Mouse (Mus musculus) heart, embryonic 13.5 days (tissue): ENCODE measurements around the gene Arhgef3. TPM values are rescaled to one million over a fixed set of nuclear protein-coding genes. Genes with fewer than 3 reads are reported as not detected.
A peak's percentile ranks its signal among the peaks of the same experiment; 100 is the strongest.
"Not testable (repeated sequence)": the region's sequence is repeated elsewhere in the genome, so short reads cannot be mapped to it uniquely, and the experiment has no call there.

ENCODE experiments used
- ATAC-seq: fragments of 200-750 bp; cut with Nextera tagmentation; 2 replicates; pipeline ENCODE4 v1.8.0; 2017; ENCODE audit warnings: moderate TSS enrichment; ENCODE audit not compliant: insufficient number of reproducible peaks, low FRiP score, low TSS enrichment; ENCODE audit errors: extremely low read depth
- H3K27ac ChIP-seq: fragments of 300-500 bp; sonication (generic); replicated peaks from 2 replicates; pipeline ENCODE4 v1.5.1; 2015; ENCODE audit warnings: moderate library complexity, mild to moderate bottlenecking, inconsistent platforms
- H3K27me3 ChIP-seq: fragments of 300-500 bp; sonication (generic); replicated peaks from 2 replicates; pipeline ENCODE4 v1.6.1; 2015; ENCODE audit warnings: mild to moderate bottlenecking, inconsistent platforms
- H3K36me3 ChIP-seq: fragments of 300-500 bp; sonication (generic); 2 replicates; pipeline ENCODE4 v1.6.1; 2015; ENCODE audit warnings: mild to moderate bottlenecking, inconsistent platforms
- H3K4me1 ChIP-seq: fragments of 300-500 bp; sonication (generic); 2 replicates; pipeline ENCODE4 v1.6.1; 2015; ENCODE audit warnings: inconsistent platforms
- H3K4me2 ChIP-seq: fragments of 300-500 bp; sonication (generic); 2 replicates; pipeline ENCODE4 v1.6.1; 2015; ENCODE audit warnings: inconsistent platforms, mild to moderate bottlenecking, moderate library complexity
- H3K4me3 ChIP-seq: fragments of 300-500 bp; sonication (generic); 2 replicates; pipeline ENCODE4 v1.5.1; 2015; ENCODE audit warnings: moderate library complexity, mild to moderate bottlenecking, inconsistent platforms
- H3K9ac ChIP-seq: fragments of 300-500 bp; sonication (generic); 2 replicates; pipeline ENCODE4 v1.6.1; 2015; ENCODE audit warnings: inconsistent platforms, mild to moderate bottlenecking, moderate library complexity
- H3K9me3 ChIP-seq: fragments of 300-500 bp; sonication (generic); 2 replicates; pipeline ENCODE4 v1.6.1; 2016; ENCODE audit warnings: inconsistent platforms
- WGBS: fragments of 180-500 bp; shearing (Covaris S2); methylation state at CpG from one replicate; pipeline ENCODE4 v1.1.7; 2015; ENCODE audit warnings: mixed read lengths; 5-methylcytosine and 5-hydroxymethylcytosine counted together
- polyA plus RNA-seq: library from polyadenylated mRNA; unstranded; fragments of >200 nt; fragmentation: Nextera tagmentation; extraction: Ambion mirVana; gene quantifications from 2 replicates; pipeline ENCODE4 v1.2.1, GENCODE M21; 2015

The Arhgef3 gene
- polyA plus RNA-seq, 1 experiment from 2014 or later = 13.2 TPM

- not testable (repeated sequence) for H3K4me2 ChIP-seq, H3K9me3 ChIP-seq, H3K4me3 ChIP-seq, ATAC-seq, H3K4me1 ChIP-seq, H3K27ac ChIP-seq, H3K27me3 ChIP-seq, H3K36me3 ChIP-seq, H3K9ac ChIP-seq
- WGBS = 87% methylated on average over 10 of the region's 10 CpGs
Measured at GRCm38 (mm10) chr14:27246948-27247347, 132.2 kb downstream of the Arhgef3 start.

- Histone ChIP-seq H3K9me3 (no peaks in the 10 kb centered on the region), H3K4me3 (no peak overlapping the region), H3K4me2 (no peak overlapping the region), H3K9ac (no peak overlapping the region), H3K4me1 (no peaks in the 10 kb centered on the region), H3K36me3 (no peaks in the 10 kb centered on the region), H3K27ac (no peak overlapping the region), H3K27me3 (no peaks in the 10 kb centered on the region)
- WGBS = 66% methylated on average over 1 of the region's 1 CpGs
- ATAC-seq = no peak
Measured at GRCm38 (mm10) chr14:27249121-27249520, 134.4 kb downstream of the Arhgef3 start.

GRCm38 (mm10) chr14:27250281-27250789, 135.6 kb downstream of the Arhgef3 start:
- 67% methylated on average over 7 of the region's 7 CpGs for WGBS
- no peak overlapping the region for H3K4me3 ChIP-seq
- no peak for ATAC-seq

GRCm38 (mm10) chr14:27253391-27253790, 138.7 kb downstream of the Arhgef3 start:
- 78% methylated on average over 5 of the region's 5 CpGs for WGBS
- H3K9me3 ChIP-seq = no peaks in the 10 kb centered on the region
- H3K4me2 ChIP-seq = no peak overlapping the region
- H3K36me3 ChIP-seq = no peaks in the 10 kb centered on the region
- H3K27ac ChIP-seq = no peak overlapping the region
- ATAC-seq = no peak
- H3K4me1 ChIP-seq = no peaks in the 10 kb centered on the region
- no peak overlapping the region for H3K9ac ChIP-seq
- H3K4me3 ChIP-seq = no peak overlapping the region
- H3K27me3 ChIP-seq = no peaks in the 10 kb centered on the region

More at GRCm38 (mm10) chr14:27250281-27250789, 135.6 kb downstream of the Arhgef3 start:
- Histone ChIP-seq H3K9me3 (no peaks in the 10 kb centered on the region), H3K27me3 (no peaks in the 10 kb centered on the region), H3K9ac (no peak overlapping the region), H3K27ac (no peak overlapping the region), H3K4me2 (no peak overlapping the region), H3K4me1 (no peaks in the 10 kb centered on the region), H3K36me3 (no peaks in the 10 kb centered on the region)

GRCm38 (mm10) chr14:27262349-27262748, 147.7 kb downstream of the Arhgef3 start:
- no peaks in the 10 kb centered on the region for H3K4me1 ChIP-seq
- H3K9ac ChIP-seq = no peak overlapping the region
- H3K4me3 ChIP-seq = no peak overlapping the region
- no peak overlapping the region for H3K4me2 ChIP-seq
- H3K9me3 ChIP-seq = no peaks in the 10 kb centered on the region
- no peak overlapping the region for H3K27ac ChIP-seq
- 63% methylated on average over 6 of the region's 6 CpGs for WGBS
- no peaks in the 10 kb centered on the region for H3K36me3 ChIP-seq
- ATAC-seq = no peak
- no peaks in the 10 kb centered on the region for H3K27me3 ChIP-seq

- H3K27ac ChIP-seq = no peak overlapping the region
- peaks cover 8% of the 10 kb centered on the region for H3K4me1 ChIP-seq
- 77% methylated on average over 1 of the region's 1 CpGs for WGBS
- H3K9ac ChIP-seq = no peak overlapping the region
- ATAC-seq = no peak
- H3K9me3 ChIP-seq = no peaks in the 10 kb centered on the region
- no peak overlapping the region for H3K4me3 ChIP-seq
- H3K36me3 ChIP-seq = no peaks in the 10 kb centered on the region
- H3K4me2 ChIP-seq = no peak overlapping the region
- no peaks in the 10 kb centered on the region for H3K27me3 ChIP-seq
Measured at GRCm38 (mm10) chr14:27266601-27267000, 151.9 kb downstream of the Arhgef3 start.

- ATAC-seq = no peak
- WGBS = 62% methylated on average over 5 of the region's 5 CpGs
Measured at GRCm38 (mm10) chr14:27268137-27268536, 153.4 kb downstream of the Arhgef3 start.

GRCm38 (mm10) chr14:27268986-27269700, 154.4 kb downstream of the Arhgef3 start:
- H3K4me3 ChIP-seq = no peak overlapping the region
- no peak overlapping the region for H3K4me2 ChIP-seq
- ATAC-seq = no peak
- whole genome bisulfite sequencing = 78% methylated on average over 16 of the region's 16 CpGs
- no peaks in the 10 kb centered on the region for H3K9me3 ChIP-seq
- H3K4me1 ChIP-seq = peaks cover 16% of the 10 kb centered on the region
- no peaks in the 10 kb centered on the region for H3K36me3 ChIP-seq
- H3K27ac ChIP-seq = no peak overlapping the region
- H3K9ac ChIP-seq = no peak overlapping the region
- H3K27me3 ChIP-seq = no peaks in the 10 kb centered on the region

More at GRCm38 (mm10) chr14:27268137-27268536, 153.4 kb downstream of the Arhgef3 start:
- Histone ChIP-seq H3K4me3 (no peak overlapping the region), H3K27ac (no peak overlapping the region), H3K36me3 (no peaks in the 10 kb centered on the region), H3K4me2 (no peak overlapping the region), H3K4me1 (peaks cover 16% of the 10 kb centered on the region), H3K9ac (no peak overlapping the region), H3K27me3 (no peaks in the 10 kb centered on the region), H3K9me3 (no peaks in the 10 kb centered on the region)

GRCm38 (mm10) chr14:27269836-27270235, 155.1 kb downstream of the Arhgef3 start:
- H3K27me3 ChIP-seq = no peaks in the 10 kb centered on the region
- no peak for ATAC-seq
- WGBS = 65% methylated on average over 4 of the region's 4 CpGs
- no peak overlapping the region for H3K9ac ChIP-seq
- H3K27ac ChIP-seq = no peak overlapping the region
- H3K4me3 ChIP-seq = no peak overlapping the region
- H3K4me2 ChIP-seq = no peak overlapping the region
- H3K4me1 ChIP-seq = peaks cover 16% of the 10 kb centered on the region
- no peaks in the 10 kb centered on the region for H3K36me3 ChIP-seq
- H3K9me3 ChIP-seq = no peaks in the 10 kb centered on the region

GRCm38 (mm10) chr14:27270466-27270865, 155.8 kb downstream of the Arhgef3 start:
- Histone ChIP-seq H3K9ac (no peak overlapping the region), H3K4me3 (no peak overlapping the region), H3K27me3 (no peaks in the 10 kb centered on the region), H3K27ac (no peak overlapping the region), H3K36me3 (no peaks in the 10 kb centered on the region), H3K4me1 (peaks cover 16% of the 10 kb centered on the region), H3K9me3 (no peaks in the 10 kb centered on the region), H3K4me2 (no peak overlapping the region)
- 90% methylated on average over 4 of the region's 4 CpGs for WGBS
- ATAC-seq = no peak

- Histone ChIP-seq H3K4me1 (peaks cover 16% of the 10 kb centered on the region), H3K27ac (no peak overlapping the region), H3K4me3 (no peak overlapping the region), H3K9ac (0 out of 2 replicates have a peak overlapping the region, but pooled peaks have one; percentile 28), H3K4me2 (no peak overlapping the region), H3K27me3 (no peaks in the 10 kb centered on the region), H3K9me3 (no peaks in the 10 kb centered on the region), H3K36me3 (no peaks in the 10 kb centered on the region)
- WGBS = 48% methylated on average over 10 of the region's 10 CpGs
- no peak for ATAC-seq
Measured at GRCm38 (mm10) chr14:27271371-27272071, 156.8 kb downstream of the Arhgef3 start.
